Mouse (Mus musculus) adrenal gland, postnatal 25 days (tissue): ENCODE data around the gene Gm5936. TPM values are rescaled to one million over a fixed set of nuclear protein-coding genes. Genes with fewer than 3 reads are reported as not detected.
"Not testable (repeated sequence)": the region's sequence is repeated elsewhere in the genome, so short reads cannot be mapped to it uniquely, and the experiment has no call there.

Experiments
- DNase-seq: peaks from one replicate; pipeline ENCODE4 v3.0.0; 2021; ENCODE audit warnings: mixed read lengths
- long read RNA-seq: library from polyadenylated mRNA; stranded (forward); transcript quantifications from one replicate; pipeline ENCODE4 v2.0.0, GENCODE M21; 2021
- total RNA-seq: library from RNA; stranded (reverse); gene quantifications from 2 replicates; pipeline ENCODE4 v1.2.3, GENCODE M21; 2021

Gene Gm5936
- not detected in 2 replicates for total RNA-seq
- long read RNA-seq: 0 reads

DNA sequence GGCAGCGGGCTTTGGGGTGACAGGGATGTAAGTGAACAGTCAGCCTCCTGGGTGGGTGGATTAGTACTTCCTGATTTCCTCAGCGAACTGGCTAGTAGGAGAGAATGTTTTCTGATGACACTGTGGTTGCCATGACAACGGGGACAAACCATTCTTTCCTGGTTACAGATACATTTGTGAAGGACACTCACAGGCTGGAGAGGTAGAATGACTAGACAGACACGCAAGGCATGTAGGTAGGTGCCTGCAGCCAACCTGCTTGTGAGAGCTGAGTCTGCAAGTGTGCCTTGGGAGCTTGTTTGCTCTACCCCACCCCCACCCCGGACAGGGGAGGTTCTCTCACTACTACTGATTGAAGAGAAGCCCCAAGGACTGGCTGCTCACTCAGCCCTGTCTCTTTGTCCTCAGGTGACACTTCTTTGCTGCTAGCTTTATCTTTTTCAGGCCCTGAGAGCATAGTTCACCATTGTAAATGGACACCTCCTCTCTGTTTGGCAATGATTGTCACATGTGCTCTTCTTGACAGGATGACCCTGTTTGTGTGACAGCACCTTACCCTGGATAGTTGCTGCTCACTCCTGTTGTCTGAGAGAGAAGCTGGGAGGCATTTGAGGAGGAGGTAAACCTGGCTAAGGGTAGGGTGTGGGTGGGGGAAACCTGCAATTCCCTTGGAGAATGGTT is at the start of gene Gm5936:
Gene Gm5936, plus strand, starts transcription at position 355 of the 681 bp plus-strand sequence.
- DNase-seq: peak; percentile 8

DNA sequence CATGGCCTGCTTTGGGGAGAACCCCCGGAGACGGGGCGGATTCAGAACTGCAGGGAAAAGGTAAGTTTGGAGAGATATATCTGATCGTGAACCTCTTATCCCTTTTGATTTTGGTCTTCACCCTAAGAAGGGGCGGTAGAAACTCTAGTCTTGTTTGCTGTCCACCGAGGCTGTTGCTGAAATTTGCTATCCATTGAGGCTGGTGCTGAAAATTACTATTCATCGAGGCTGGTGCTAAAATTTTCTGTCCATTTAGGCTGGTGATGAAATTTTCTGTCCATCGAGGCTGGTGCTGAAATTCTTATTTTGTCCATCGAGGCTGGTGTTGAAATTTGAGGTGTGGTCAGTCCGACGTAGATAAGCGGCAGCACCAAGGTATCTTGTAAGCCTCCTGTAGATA is 19.1 kb downstream of the Gm5936 start:
- DNase-seq: not testable (repeated sequence)

DNA sequence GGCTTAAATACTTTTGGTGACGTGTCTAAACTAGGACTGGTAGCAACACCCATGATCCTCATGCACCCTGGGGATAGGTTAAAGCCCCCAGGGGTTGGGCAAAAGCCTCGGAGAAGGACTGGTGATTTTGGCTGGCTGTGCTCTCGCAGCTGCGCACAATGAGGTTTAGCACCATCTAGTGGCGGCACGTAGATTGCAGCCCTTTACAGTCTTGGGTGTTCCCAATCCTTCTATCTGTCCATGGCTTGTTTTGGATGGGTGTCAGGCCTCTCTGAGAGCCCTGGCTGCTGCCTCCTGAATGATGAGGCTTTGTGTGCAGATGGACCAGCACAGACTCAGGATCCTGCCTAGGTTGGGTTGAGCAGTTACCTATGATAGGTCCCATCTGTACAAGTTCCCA is 43.1 kb downstream of the Gm5936 start:
- DNase-seq: peak; percentile 51

Other genes starting within 250 kb of the Gm5936 start
- gene Olfr1325, start 244.5 kb upstream of the Gm5936 start, total RNA-seq: not detected in 2 replicates
- gene Gm5640, start 191.6 kb upstream of the Gm5936 start, total RNA-seq: not detected in 2 replicates
- not detected in 2 replicates for gene Gm6890, start 96.3 kb upstream of the Gm5936 start, total RNA-seq
- gene Gab3, start 248.3 kb downstream of the Gm5936 start, total RNA-seq: 1.8 and 2.8 TPM in 2 replicates